Mouse (Mus musculus) limb, embryonic 13.5 days (tissue): ENCODE results near the gene Ldlrap1. TPM values are rescaled to one million over a fixed set of nuclear protein-coding genes. Genes with fewer than 3 reads are reported as not detected.

Source experiments
- ATAC-seq: fragments of 200-750 bp; cut with Nextera tagmentation; 2 replicates; pipeline ENCODE4 v1.8.0; 2017; ENCODE audit warnings: low read depth, moderate number of reproducible peaks, moderate TSS enrichment; ENCODE audit not compliant: low FRiP score
- H3K27ac ChIP-seq: fragments of 300-500 bp; sonication (generic); 2 replicates; pipeline ENCODE4 v1.5.1; 2015; ENCODE audit warnings: inconsistent platforms, mild to moderate bottlenecking, moderate library complexity
- H3K27me3 ChIP-seq: fragments of 300-500 bp; sonication (generic); 2 replicates; pipeline ENCODE4 v1.6.1; 2015; ENCODE audit warnings: mild to moderate bottlenecking, inconsistent platforms
- H3K36me3 ChIP-seq: fragments of 300-500 bp; sonication (generic); 2 replicates; pipeline ENCODE4 v1.6.1; 2015; ENCODE audit warnings: inconsistent platforms, mild to moderate bottlenecking, moderate library complexity
- H3K4me1 ChIP-seq: fragments of 300-500 bp; sonication (generic); 2 replicates; pipeline ENCODE4 v1.6.1; 2015; ENCODE audit warnings: inconsistent platforms
- H3K4me2 ChIP-seq: fragments of 300-500 bp; sonication (generic); replicated peaks from 2 replicates; pipeline ENCODE4 v1.6.1; 2015; ENCODE audit warnings: inconsistent platforms, mild to moderate bottlenecking, moderate library complexity
- H3K4me3 ChIP-seq: fragments of 300-500 bp; sonication (generic); 2 replicates; pipeline ENCODE4 v1.5.1; 2015; ENCODE audit warnings: moderate library complexity, mild to moderate bottlenecking, inconsistent platforms
- H3K9ac ChIP-seq: fragments of 300-500 bp; sonication (generic); 2 replicates; pipeline ENCODE4 v1.6.1; 2015; ENCODE audit warnings: mild to moderate bottlenecking, inconsistent platforms
- H3K9me3 ChIP-seq: fragments of 300-500 bp; sonication (generic); 2 replicates; pipeline ENCODE4 v1.6.1; 2016; ENCODE audit warnings: inconsistent platforms
- WGBS: fragments of 180-500 bp; shearing (Covaris S2); methylation state at CpG from one replicate; pipeline ENCODE4 v1.1.7; 2015; 5-methylcytosine and 5-hydroxymethylcytosine counted together
- polyA plus RNA-seq: library from polyadenylated mRNA; unstranded; fragments of >200 nt; fragmentation: Nextera tagmentation; extraction: Ambion mirVana; gene quantifications from 2 replicates; pipeline ENCODE4 v1.2.1, GENCODE M21; 2015

Gene Ldlrap1
- polyA plus RNA-seq, 1 experiment from 2014 or later = 24.5 TPM

GRCm38 (mm10) chr4:134725735-134726345 lies 42.0 kb downstream of the Ldlrap1 start:
- Histone ChIP-seq H3K27me3 (no peaks in the 10 kb centered on the region), H3K36me3 (no peaks in the 10 kb centered on the region), H3K4me1 (peaks cover 6% of the 10 kb centered on the region), H3K4me3 (no peak overlapping the region), H3K9ac (no peak overlapping the region), H3K9me3 (no peaks in the 10 kb centered on the region; the same call in 1 of the 2 replicates), H3K4me2 (no peak overlapping the region), H3K27ac (no peak overlapping the region)
- no peak for ATAC-seq
- 71% methylated on average over 13 of the region's 13 CpGs for WGBS

- H3K4me3 ChIP-seq = no peak overlapping the region
Measured at GRCm38 (mm10) chr4:134724974-134725373, 42.9 kb downstream of the Ldlrap1 start.

GRCm38 (mm10) chr4:134723251-134723650 lies 44.6 kb downstream of the Ldlrap1 start:
- H3K9ac ChIP-seq = no peak overlapping the region
- ATAC-seq = no peak
- H3K4me3 ChIP-seq = no peak overlapping the region
- no peaks in the 10 kb centered on the region for H3K36me3 ChIP-seq
- H3K9me3 ChIP-seq = no peaks in the 10 kb centered on the region; the same call in 1 of the 2 replicates
- H3K4me1 ChIP-seq = no peaks in the 10 kb centered on the region
- H3K4me2 ChIP-seq = no peak overlapping the region
- 77% methylated on average over 3 of the region's 3 CpGs for WGBS
- H3K27me3 ChIP-seq = no peaks in the 10 kb centered on the region
- no peak overlapping the region for H3K27ac ChIP-seq

More at GRCm38 (mm10) chr4:134724974-134725373, 42.9 kb downstream of the Ldlrap1 start:
- no peak overlapping the region for H3K4me2 ChIP-seq
- H3K27ac ChIP-seq = no peak overlapping the region
- no peak overlapping the region for H3K9ac ChIP-seq
- no peaks in the 10 kb centered on the region for H3K27me3 ChIP-seq
- H3K36me3 ChIP-seq = no peaks in the 10 kb centered on the region
- H3K4me1 ChIP-seq = no peaks in the 10 kb centered on the region; the same call in 1 of the 2 replicates
- no peak for ATAC-seq
- 51% methylated on average over 4 of the region's 4 CpGs for WGBS
- H3K9me3 ChIP-seq = no peaks in the 10 kb centered on the region; the same call in 1 of the 2 replicates

GRCm38 (mm10) chr4:134721076-134721475 lies 46.7 kb downstream of the Ldlrap1 start:
- no peaks in the 10 kb centered on the region for H3K27me3 ChIP-seq
- no peak overlapping the region for H3K4me3 ChIP-seq
- H3K27ac ChIP-seq = no peak overlapping the region
- ATAC-seq = no peak
- no peaks in the 10 kb centered on the region for H3K36me3 ChIP-seq
- H3K4me1 ChIP-seq = no peaks in the 10 kb centered on the region
- 76% methylated on average over 6 of the region's 6 CpGs for WGBS
- no peaks in the 10 kb centered on the region; the same call in 1 of the 2 replicates for H3K9me3 ChIP-seq
- no peak overlapping the region for H3K9ac ChIP-seq
- no peak overlapping the region for H3K4me2 ChIP-seq

- WGBS = 64% methylated on average over 3 of the region's 3 CpGs
- H3K4me1 ChIP-seq = no peaks in the 10 kb centered on the region
- ATAC-seq = no peak
- H3K9me3 ChIP-seq = no peaks in the 10 kb centered on the region; the same call in 1 of the 2 replicates
- H3K27me3 ChIP-seq = no peaks in the 10 kb centered on the region
- H3K4me2 ChIP-seq = no peak overlapping the region
- H3K9ac ChIP-seq = no peak overlapping the region
- H3K27ac ChIP-seq = no peak overlapping the region
- H3K36me3 ChIP-seq = no peaks in the 10 kb centered on the region
- no peak overlapping the region for H3K4me3 ChIP-seq
Measured at GRCm38 (mm10) chr4:134720371-134720770, 47.5 kb downstream of the Ldlrap1 start.

- 78% methylated on average over 8 of the region's 8 CpGs for WGBS
- Histone ChIP-seq H3K4me3 (no peak overlapping the region), H3K36me3 (no peaks in the 10 kb centered on the region), H3K27ac (no peak overlapping the region), H3K4me2 (no peak overlapping the region), H3K9me3 (no peaks in the 10 kb centered on the region; the same call in 1 of the 2 replicates), H3K27me3 (no peaks in the 10 kb centered on the region), H3K9ac (no peak overlapping the region), H3K4me1 (no peaks in the 10 kb centered on the region)
- ATAC-seq = no peak
Measured at GRCm38 (mm10) chr4:134719489-134719888, 48.3 kb downstream of the Ldlrap1 start.

- Histone ChIP-seq H3K4me2 (peak overlapping the region; percentile 36), H3K9ac (no peak overlapping the region)
Measured at GRCm38 (mm10) chr4:134713937-134714336, 53.9 kb downstream of the Ldlrap1 start.

GRCm38 (mm10) chr4:134705311-134705710 lies 62.5 kb downstream of the Ldlrap1 start:
- no peaks in the 10 kb centered on the region for H3K36me3 ChIP-seq
- no peak overlapping the region for H3K4me3 ChIP-seq
- no peak overlapping the region for H3K27ac ChIP-seq
- ATAC-seq = no peak
- peak overlapping the region; percentile 99 for H3K4me2 ChIP-seq
- H3K4me1 ChIP-seq = peaks cover 35% of the 10 kb centered on the region
- H3K9me3 ChIP-seq = no peaks in the 10 kb centered on the region
- 12% methylated on average over 5 of the region's 5 CpGs for WGBS
- no peak overlapping the region for H3K9ac ChIP-seq
- peaks cover 31% of the 10 kb centered on the region for H3K27me3 ChIP-seq

More at GRCm38 (mm10) chr4:134713937-134714336, 53.9 kb downstream of the Ldlrap1 start:
- Histone ChIP-seq H3K27ac (no peak overlapping the region), H3K4me3 (no peak overlapping the region), H3K4me1 (no peaks in the 10 kb centered on the region), H3K27me3 (no peaks in the 10 kb centered on the region), H3K36me3 (no peaks in the 10 kb centered on the region), H3K9me3 (no peaks in the 10 kb centered on the region)
- ATAC-seq = peak; percentile 94
- 4% methylated on average over 8 of the region's 8 CpGs for WGBS

GRCm38 (mm10) chr4:134704590-134704989 lies 63.2 kb downstream of the Ldlrap1 start:
- Histone ChIP-seq H3K27ac (no peak overlapping the region), H3K4me1 (peaks cover 35% of the 10 kb centered on the region), H3K9me3 (no peaks in the 10 kb centered on the region), H3K27me3 (peaks cover 31% of the 10 kb centered on the region), H3K36me3 (no peaks in the 10 kb centered on the region), H3K9ac (peak overlapping the region; percentile 67), H3K4me2 (peak overlapping the region; percentile 99), H3K4me3 (peak overlapping the region; percentile 65)
- ATAC-seq = no peak; the same call in 1 of the 2 replicates
- 2% methylated on average over 21 of the region's 21 CpGs for WGBS

- no peaks in the 10 kb centered on the region for H3K36me3 ChIP-seq
Measured at GRCm38 (mm10) chr4:134703835-134704546, 63.8 kb downstream of the Ldlrap1 start, which contains the start of gene Man1c1. TSS of gene Man1c1 (minus strand) at chr4:134704290.

GRCm38 (mm10) chr4:134702981-134703834 lies 64.6 kb downstream of the Ldlrap1 start:
- Histone ChIP-seq H3K4me3 (peak overlapping the region; percentile 65), H3K27ac (no peak overlapping the region), H3K4me1 (peaks cover 35% of the 10 kb centered on the region), H3K9me3 (no peaks in the 10 kb centered on the region), H3K27me3 (peaks cover 31% of the 10 kb centered on the region), H3K36me3 (no peaks in the 10 kb centered on the region), H3K4me2 (peak overlapping the region; percentile 99), H3K9ac (peak overlapping the region; percentile 72)
- WGBS = under 1% methylated on average over 90 of the region's 90 CpGs
- no peak for ATAC-seq

More at GRCm38 (mm10) chr4:134703835-134704546, 63.8 kb downstream of the Ldlrap1 start, which contains the start of gene Man1c1:
- Histone ChIP-seq H3K27ac (no peak within 1 kb of the TSS), H3K4me1 (peaks cover 35% of the 10 kb centered on the region), H3K4me3 (peak within 1 kb of the TSS; percentile 65), H3K9ac (peak within 1 kb of the TSS; percentile 72), H3K27me3 (peaks cover 31% of the 10 kb centered on the region), H3K4me2 (peak within 1 kb of the TSS; percentile 99), H3K9me3 (no peaks in the 10 kb centered on the region)
- WGBS = under 1% methylated on average over 71 of the region's 81 CpGs
- peak; percentile 94 for ATAC-seq
